ENCODE assay signal across 10 mouse cellular contexts in the genomic region with DNA sequence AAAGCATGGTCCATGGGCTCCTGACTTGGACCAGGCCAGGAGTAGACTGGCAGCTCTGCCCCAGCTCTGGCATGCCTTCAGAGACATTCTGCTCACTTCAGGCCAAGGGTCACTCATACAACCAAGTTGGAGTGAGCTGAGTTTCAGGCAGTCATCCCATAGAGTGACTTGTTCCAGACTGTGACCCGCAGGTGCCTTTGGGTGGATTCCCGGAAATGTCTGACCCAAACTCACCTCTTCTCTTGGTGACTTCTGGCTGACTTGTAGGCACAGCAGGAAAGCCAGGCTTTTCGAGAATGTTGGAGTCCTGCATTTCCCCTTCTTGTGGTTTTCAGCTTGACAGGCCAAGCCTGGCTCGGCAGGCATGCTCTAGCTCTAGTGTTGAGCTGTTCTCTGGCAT.
DNase-seq lines count a peak whose midpoint lies in the region; TF ChIP-seq lines count a peak whose summit lies in the region.
"Had no signal": no experiment of that assay in that cellular context is flagged by ENCODE, and none has a peak within 500 bp of the region (broad histone marks: within the 10 kb centered on the region; RNA-seq: fewer than 3 reads in every experiment).

No protein-coding gene starts in this region.

- DNase-seq in gastrocnemius, adult 2 months: peak; percentile 47
- no peak for DNase-seq in gastrocnemius, postnatal 36 days
- DNase-seq in lung, adult 2 months: peak; percentile 29
- no peak for DNase-seq in lung, postnatal 4 days
- peak; percentile 62 for DNase-seq in fibroblast of lung, adult 2 months (ENCODE audit: low read depth)
- DNase-seq in lung, postnatal 25 days (ENCODE audit: low spot score): peak; percentile 58
- DNase-seq in thymus, adult 2 months: no peak
- DNase-seq in spleen, postnatal 10 days (ENCODE audit: low spot score in 2 of 2): no peak

- H3K27me3 ChIP-seq in thymus, adult 2 months (ENCODE audit: control insufficient read depth, insufficient read depth, low read length): no peaks in the 10 kb centered on the region

- intact Hi-C loops in gastrocnemius, adult 2 months (cut with DNase I): loop anchor here (5.0 to 10.0 kb wide), 3 partner anchors 83 to 310 kb away; a partner anchor contains a TSS
- intact Hi-C loops in gastrocnemius, postnatal 36 days (cut with DNase I): loop anchor here (5.0 kb wide), 1 partner anchor 153 kb away; no protein-coding TSS in a partner anchor

- no peak overlapping the region for H3K27ac ChIP-seq in gastrocnemius, adult 2 months
- H3K27ac ChIP-seq in thymus, adult 2 months (ENCODE audit: control insufficient read depth, insufficient read depth, low read length): no peak overlapping the region
- H3K27ac ChIP-seq: embryonic facial prominence, embryonic 15.5 days had no signal

- H3K4me3 ChIP-seq in gastrocnemius, adult 2 months: no peak overlapping the region
- no peak overlapping the region for H3K4me3 ChIP-seq in lung, adult 2 months (replicated peaks; ENCODE audit: extremely low read depth, low read depth, low read length)
- H3K4me3 ChIP-seq in thymus, adult 2 months (ENCODE audit: control insufficient read depth, insufficient read depth, low read length): no peak overlapping the region
- H3K4me3 ChIP-seq: embryonic facial prominence, embryonic 15.5 days; myocyte had no signal

- 44% methylated on average over 4 of the region's 4 CpGs for WGBS in lung, adult 2 months
- 57% methylated on average over 4 of the region's 4 CpGs for WGBS in thymus, adult 2 months

- no peak for TF ChIP-seq CTCF in gastrocnemius, adult 2 months (IDR thresholded peaks at IDR 0.05)
- no peak for TF ChIP-seq CTCF in lung, adult 2 months (IDR thresholded peaks at IDR 0.05; ENCODE audit: insufficient read depth, low read length)
- TF ChIP-seq CTCF in thymus, adult 2 months (IDR thresholded peaks at IDR 0.05; ENCODE audit: borderline replicate concordance, control insufficient read depth, extremely low read depth, insufficient read depth, low read length, poor library complexity): no peak

- no peak for TF ChIP-seq POLR2A in lung, adult 2 months (IDR thresholded peaks at IDR 0.05; ENCODE audit: borderline replicate concordance, extremely low read depth, low read depth, low read length)
- TF ChIP-seq POLR2A in thymus, adult 2 months (IDR thresholded peaks at IDR 0.05; ENCODE audit: control insufficient read depth, extremely low read depth, insufficient read depth, low read length, poor library complexity): no peak

- H3K4me1 ChIP-seq in lung, adult 2 months (ENCODE audit: control insufficient read depth, insufficient read depth, low read length): no peaks in the 10 kb centered on the region; the same call in 1 of the 2 replicates
- H3K4me1 ChIP-seq in thymus, adult 2 months (replicated peaks; ENCODE audit: control insufficient read depth, insufficient read depth, low read length): no peaks in the 10 kb centered on the region; the same call in 1 of the 2 replicates

- no peaks in the 10 kb centered on the region for H3K36me3 ChIP-seq in thymus, adult 2 months (ENCODE audit: control insufficient read depth, insufficient read depth, low read length)
- H3K36me3 ChIP-seq: embryonic facial prominence, embryonic 15.5 days had no signal

Comparison
In these comparisons a context has a peak if more than half of its experiments do, and no peak if none do; other contexts are left out.
1. DNase-seq: peak in gastrocnemius, adult 2 months (single experiment), lung, adult 2 months (single experiment), fibroblast of lung, adult 2 months (single experiment) and lung, postnatal 25 days (single experiment); none in gastrocnemius, postnatal 36 days (0 of 2), lung, postnatal 4 days (0 of 2), thymus, adult 2 months (single experiment) and spleen, postnatal 10 days (0 of 2).